Mouse (Mus musculus): Measurements from ENCODE around the gene Serpinb9c. TPM values are rescaled to one million over a fixed set of nuclear protein-coding genes. Genes with fewer than 3 reads are reported as not detected.
"Not testable (repeated sequence)": the region's sequence is repeated elsewhere in the genome, so short reads cannot be mapped to it uniquely, and the experiment has no call there.

The Serpinb9c gene
- not detected in 2 replicates for polyA plus RNA-seq (2014; fragmentation: Nextera tagmentation; extraction: Ambion mirVana)

- H3K4me2 ChIP-seq: no peak within 1 kb of the TSS
- ATAC-seq (ENCODE audit: low FRiP score) (no peak), DNase-seq (ENCODE audit: low spot score, missing footprints) (no peak)
- H3K4me3 ChIP-seq (ENCODE audit: low read depth, low read length): no peak within 1 kb of the TSS
- H3K27ac ChIP-seq (ENCODE audit: low read depth, low read length): no peak within 1 kb of the TSS
- WGBS: 77% methylated on average over 4 of the region's 4 CpGs
- no peaks in the 10 kb centered on the region for H3K27me3 ChIP-seq (ENCODE audit: control insufficient read depth, insufficient read depth, low read length)
- H3K36me3 ChIP-seq (ENCODE audit: control insufficient read depth, insufficient read depth, low read length): no peaks in the 10 kb centered on the region
- H3K4me1 ChIP-seq (ENCODE audit: control insufficient read depth, insufficient read depth, low read length): no peaks in the 10 kb centered on the region
- H3K9me3 ChIP-seq (ENCODE audit: control insufficient read depth, low read length): no peaks in the 10 kb centered on the region
- no peak within 1 kb of the TSS for H3K9ac ChIP-seq (ENCODE audit: low read length)
These were observed at the start of gene Serpinb9c for GRCm38 (mm10) chr13:33159642-33160041. Gene Serpinb9c (minus strand): TSS chr13:33159742.

- H3K9ac ChIP-seq (ENCODE audit: low read length): no peak overlapping the region
- H3K9me3 ChIP-seq (ENCODE audit: control insufficient read depth, low read length): no peaks in the 10 kb centered on the region
- H3K4me1 ChIP-seq (ENCODE audit: control insufficient read depth, insufficient read depth, low read length): no peaks in the 10 kb centered on the region
- H3K27me3 ChIP-seq (ENCODE audit: control insufficient read depth, insufficient read depth, low read length): no peaks in the 10 kb centered on the region
- ATAC-seq (ENCODE audit: low FRiP score) (no peak), DNase-seq (ENCODE audit: low spot score, missing footprints) (no peak)
- 64% methylated on average over 2 of the region's 2 CpGs for WGBS
- no peaks in the 10 kb centered on the region for H3K36me3 ChIP-seq (ENCODE audit: control insufficient read depth, insufficient read depth, low read length)
- H3K27ac ChIP-seq (ENCODE audit: low read depth, low read length): no peak overlapping the region
- H3K4me2 ChIP-seq: no peak overlapping the region
- H3K4me3 ChIP-seq (ENCODE audit: low read depth, low read length): no peak overlapping the region
These were observed 40.2 kb upstream of the Serpinb9c start for GRCm38 (mm10) chr13:33199740-33200139.

GRCm38 (mm10) chr13:33192659-33193058, 33.1 kb upstream of the Serpinb9c start, which contains the start of gene Serpinb9d:
Gene Serpinb9d (plus strand): TSS chr13:33192959.
- H3K4me3 ChIP-seq (ENCODE audit: low read depth, low read length): no peak within 1 kb of the TSS
- 78% methylated on average over 5 of the region's 5 CpGs for WGBS
- DNase-seq (ENCODE audit: low spot score, missing footprints): no peak

GRCm38 (mm10) chr13:33190486-33190885, 30.9 kb upstream of the Serpinb9c start:
- H3K4me3 ChIP-seq (ENCODE audit: low read depth, low read length); H3K9ac ChIP-seq (ENCODE audit: low read length); H3K36me3 ChIP-seq (ENCODE audit: control insufficient read depth, insufficient read depth, low read length); H3K27ac ChIP-seq (ENCODE audit: low read depth, low read length); ATAC-seq (ENCODE audit: low FRiP score); H3K4me1 ChIP-seq (ENCODE audit: control insufficient read depth, insufficient read depth, low read length); DNase-seq (ENCODE audit: low spot score, missing footprints); H3K27me3 ChIP-seq (ENCODE audit: control insufficient read depth, insufficient read depth, low read length); H3K4me2 ChIP-seq; H3K9me3 ChIP-seq (ENCODE audit: control insufficient read depth, low read length): not testable (repeated sequence)
- 83% methylated on average over 1 of the region's 1 CpGs for WGBS

More at GRCm38 (mm10) chr13:33192659-33193058, 33.1 kb upstream of the Serpinb9c start, which contains the start of gene Serpinb9d:
- Histone ChIP-seq H3K4me1 (ENCODE audit: control insufficient read depth, insufficient read depth, low read length) (no peaks in the 10 kb centered on the region), H3K4me2 (no peak within 1 kb of the TSS), H3K36me3 (ENCODE audit: control insufficient read depth, insufficient read depth, low read length) (no peaks in the 10 kb centered on the region), H3K27ac (ENCODE audit: low read depth, low read length) (no peak within 1 kb of the TSS), H3K9me3 (ENCODE audit: control insufficient read depth, low read length) (no peaks in the 10 kb centered on the region), H3K27me3 (ENCODE audit: control insufficient read depth, insufficient read depth, low read length) (no peaks in the 10 kb centered on the region), H3K9ac (ENCODE audit: low read length) (no peak within 1 kb of the TSS)
- no peak for ATAC-seq (ENCODE audit: low FRiP score)

- DNase-seq (ENCODE audit: low spot score, missing footprints) (no peak), ATAC-seq (ENCODE audit: low FRiP score) (no peak)
- 77% methylated on average over 3 of the region's 3 CpGs for WGBS
- Histone ChIP-seq H3K36me3 (ENCODE audit: control insufficient read depth, insufficient read depth, low read length) (no peaks in the 10 kb centered on the region), H3K27me3 (ENCODE audit: control insufficient read depth, insufficient read depth, low read length) (no peaks in the 10 kb centered on the region), H3K9ac (ENCODE audit: low read length) (no peak overlapping the region), H3K4me2 (no peak overlapping the region), H3K4me1 (ENCODE audit: control insufficient read depth, insufficient read depth, low read length) (no peaks in the 10 kb centered on the region), H3K27ac (ENCODE audit: low read depth, low read length) (no peak overlapping the region), H3K4me3 (ENCODE audit: low read depth, low read length) (no peak overlapping the region), H3K9me3 (ENCODE audit: control insufficient read depth, low read length) (no peaks in the 10 kb centered on the region)
These were observed 18.1 kb downstream of the Serpinb9c start for GRCm38 (mm10) chr13:33141435-33141834.

- ATAC-seq (ENCODE audit: low FRiP score): no peak
These were observed 21.8 kb downstream of the Serpinb9c start for GRCm38 (mm10) chr13:33137717-33138116.

DNA sequence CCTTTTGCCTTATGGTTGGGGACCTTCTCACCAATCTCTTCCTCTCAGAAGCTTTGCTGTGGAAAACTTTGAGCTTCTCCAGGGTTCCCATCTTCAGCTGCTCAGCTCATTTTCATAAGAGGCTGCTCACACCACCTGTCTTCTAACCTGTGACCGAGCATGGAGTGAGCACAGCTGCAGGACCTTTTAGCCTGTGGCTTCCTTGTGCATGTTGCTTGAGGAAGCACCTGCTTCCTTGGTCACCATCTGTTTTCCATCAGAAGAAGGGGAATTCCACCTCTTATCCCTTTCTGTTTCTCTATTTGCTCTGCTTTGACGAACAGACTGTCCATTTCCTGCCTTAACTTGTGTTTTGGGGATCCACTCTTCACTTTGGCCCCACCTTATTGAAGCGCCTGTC, 46.5 kb downstream of the Serpinb9c start:
- H3K27ac ChIP-seq (ENCODE audit: low read depth, low read length): no peak overlapping the region
- WGBS: 74% methylated on average over 3 of the region's 3 CpGs

More at GRCm38 (mm10) chr13:33137717-33138116, 21.8 kb downstream of the Serpinb9c start:
- no peak overlapping the region for H3K4me3 ChIP-seq (ENCODE audit: low read depth, low read length)
- no peak overlapping the region for H3K27ac ChIP-seq (ENCODE audit: low read depth, low read length)
- H3K9me3 ChIP-seq (ENCODE audit: control insufficient read depth, low read length): no peaks in the 10 kb centered on the region
- H3K4me1 ChIP-seq (ENCODE audit: control insufficient read depth, insufficient read depth, low read length): no peaks in the 10 kb centered on the region
- no peak for DNase-seq (ENCODE audit: low spot score, missing footprints)
- H3K9ac ChIP-seq (ENCODE audit: low read length): no peak overlapping the region
- WGBS: 86% methylated on average over 2 of the region's 2 CpGs
- no peaks in the 10 kb centered on the region for H3K27me3 ChIP-seq (ENCODE audit: control insufficient read depth, insufficient read depth, low read length)
- no peak overlapping the region for H3K4me2 ChIP-seq
- H3K36me3 ChIP-seq (ENCODE audit: control insufficient read depth, insufficient read depth, low read length): no peaks in the 10 kb centered on the region

GRCm38 (mm10) chr13:33105626-33106025, 53.9 kb downstream of the Serpinb9c start:
- no peaks in the 10 kb centered on the region for H3K9me3 ChIP-seq (ENCODE audit: control insufficient read depth, low read length)
- no peaks in the 10 kb centered on the region for H3K27me3 ChIP-seq (ENCODE audit: control insufficient read depth, insufficient read depth, low read length)
- no peaks in the 10 kb centered on the region for H3K4me1 ChIP-seq (ENCODE audit: control insufficient read depth, insufficient read depth, low read length)
- no peaks in the 10 kb centered on the region for H3K36me3 ChIP-seq (ENCODE audit: control insufficient read depth, insufficient read depth, low read length)
- H3K4me3 ChIP-seq (ENCODE audit: low read depth, low read length): no peak overlapping the region
- H3K27ac ChIP-seq (ENCODE audit: low read depth, low read length): no peak overlapping the region
- DNase-seq (ENCODE audit: low spot score, missing footprints) (no peak), ATAC-seq (ENCODE audit: low FRiP score) (no peak)
- no peak overlapping the region for H3K4me2 ChIP-seq
- H3K9ac ChIP-seq (ENCODE audit: low read length): no peak overlapping the region

More for the DNA sequence above, 46.5 kb downstream of the Serpinb9c start:
- Histone ChIP-seq H3K4me3 (ENCODE audit: low read depth, low read length) (no peak overlapping the region), H3K9ac (ENCODE audit: low read length) (no peak overlapping the region), H3K9me3 (ENCODE audit: control insufficient read depth, low read length) (no peaks in the 10 kb centered on the region), H3K4me1 (ENCODE audit: control insufficient read depth, insufficient read depth, low read length) (no peaks in the 10 kb centered on the region), H3K36me3 (ENCODE audit: control insufficient read depth, insufficient read depth, low read length) (no peaks in the 10 kb centered on the region), H3K27me3 (ENCODE audit: control insufficient read depth, insufficient read depth, low read length) (no peaks in the 10 kb centered on the region), H3K4me2 (no peak overlapping the region)
- ATAC-seq (ENCODE audit: low FRiP score) (no peak), DNase-seq (ENCODE audit: low spot score, missing footprints) (no peak)
